Mouse (Mus musculus): ENCODE data around the gene Sirpa. TPM values are rescaled to one million over a fixed set of nuclear protein-coding genes. Genes with fewer than 3 reads are reported as not detected.

Sirpa gene
- total RNA-seq, 2 experiments from 2014 or later = 46.3 to 60.8 TPM

Other genes with a start within 250 kb of the Sirpa start
- gene Il1b, start 221.7 kb upstream of the Sirpa start, total RNA-seq (2015; ENCODE audit: low replicate concordance) = 1.9 and 4.0 TPM in 2 replicates
- gene Il1b, start 221.7 kb upstream of the Sirpa start, total RNA-seq (2017; ENCODE audit: low replicate concordance) = 2.4 and 20.9 TPM in 2 replicates
- gene F830045P16Rik, start 56.2 kb upstream of the Sirpa start, total RNA-seq (2015; ENCODE audit: low replicate concordance) = 0.42 TPM in 1 of 2 replicates, not detected in the other
- not detected in 2 replicates for gene F830045P16Rik, start 56.2 kb upstream of the Sirpa start, total RNA-seq (2017; ENCODE audit: low replicate concordance)
- gene Pdyn, start 107.0 kb downstream of the Sirpa start, total RNA-seq (2015; ENCODE audit: low replicate concordance) = not detected in 2 replicates
- not detected in 2 replicates for gene Pdyn, start 107.0 kb downstream of the Sirpa start, total RNA-seq (2017; ENCODE audit: low replicate concordance)
- 3.3 and 5.0 TPM in 2 replicates for gene Stk35, start 207.7 kb downstream of the Sirpa start, total RNA-seq (2015; ENCODE audit: low replicate concordance)
- 3.9 and 4.9 TPM in 2 replicates for gene Stk35, start 207.7 kb downstream of the Sirpa start, total RNA-seq (2017; ENCODE audit: low replicate concordance)

Data from erythroblast, adult 5-6 weeks (primary cell).